Mouse (Mus musculus): ENCODE measurements around the gene Mus81. TPM values are rescaled to one million over a fixed set of nuclear protein-coding genes. Genes with fewer than 3 reads are reported as not detected.

The Mus81 gene
- total and polyA plus RNA-seq, 2 experiments from 2014 or later: 32.6 to 54.8 TPM

DNA sequence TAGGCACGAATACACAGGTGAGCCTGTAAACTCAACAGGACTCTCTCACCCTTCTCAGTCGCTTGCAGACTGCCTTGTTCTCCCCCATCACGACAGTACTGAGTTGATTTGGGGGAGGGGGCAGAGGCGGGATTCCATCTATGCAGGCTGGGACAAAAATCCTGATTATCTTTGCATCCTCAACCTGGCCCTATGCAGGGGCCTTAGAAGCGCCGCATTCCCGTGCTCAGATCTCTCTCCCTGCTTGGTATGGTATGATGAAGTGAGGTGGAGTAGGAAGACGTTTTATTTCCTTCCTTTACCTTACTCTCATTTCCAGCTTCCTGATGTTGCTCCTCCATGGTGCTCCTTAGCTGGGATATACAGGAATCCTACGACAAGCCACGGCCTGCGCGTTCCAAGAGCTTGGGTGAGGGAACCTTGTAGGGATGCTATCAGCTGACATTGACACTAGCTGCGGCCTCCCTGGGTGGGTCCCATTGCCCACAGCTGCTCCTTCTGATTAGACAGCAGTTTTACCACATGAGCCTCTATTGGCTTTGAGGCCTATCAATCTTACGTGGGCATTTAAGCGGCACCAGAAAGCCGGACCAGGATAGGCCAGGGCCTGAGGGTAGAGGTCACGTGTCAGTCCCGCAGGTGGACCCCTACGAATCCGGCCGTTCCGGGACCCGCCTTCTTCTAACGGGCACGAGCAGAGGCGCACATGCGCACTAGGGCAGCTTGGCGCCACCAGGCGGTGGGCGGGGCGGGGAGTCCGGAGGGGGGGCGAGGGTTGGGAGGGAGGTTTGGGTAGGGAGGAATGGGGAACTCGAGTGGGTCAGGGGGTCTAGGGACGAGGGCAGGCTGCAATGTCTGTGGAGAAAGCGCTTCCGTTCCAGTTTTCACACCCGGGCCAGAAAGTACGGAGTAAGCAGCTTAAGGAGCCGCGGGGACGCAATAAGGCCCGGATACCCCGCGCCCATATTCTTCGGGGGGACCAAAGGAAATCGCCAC is 22.1 kb upstream of the Mus81 start, which contains the start of gene Snx32:
Snx32 (minus strand) TSS at position 508 of the 996 bp plus-strand sequence.
- Histone ChIP-seq H3K4me2 (ENCODE audit: low read depth) (peak within 1 kb of the TSS; percentile 81), H3K4me3 (ENCODE audit: low read depth, low read length) (peak within 1 kb of the TSS; percentile 58), H3K9ac (peak within 1 kb of the TSS; percentile 58), H3K4me1 (ENCODE audit: insufficient read depth) (peaks cover 20% of the 10 kb centered on the region), H3K27me3 (ENCODE audit: insufficient read depth, low read length) (no peaks in the 10 kb centered on the region), H3K27ac (ENCODE audit: low read depth, low read length) (peak within 1 kb of the TSS; percentile 79), H3K36me3 (ENCODE audit: insufficient read depth) (no peaks in the 10 kb centered on the region), H3K9me3 (ENCODE audit: low read length) (no peaks in the 10 kb centered on the region)
- peak; percentile 98 for DNase-seq
- TF ChIP-seq CTCF (IDR thresholded peaks at IDR 0.05; ENCODE audit: low read depth): peak; percentile 57
- ATAC-seq: peak; percentile 99
- WGBS: 3% methylated on average over 46 of the region's 47 CpGs

DNA sequence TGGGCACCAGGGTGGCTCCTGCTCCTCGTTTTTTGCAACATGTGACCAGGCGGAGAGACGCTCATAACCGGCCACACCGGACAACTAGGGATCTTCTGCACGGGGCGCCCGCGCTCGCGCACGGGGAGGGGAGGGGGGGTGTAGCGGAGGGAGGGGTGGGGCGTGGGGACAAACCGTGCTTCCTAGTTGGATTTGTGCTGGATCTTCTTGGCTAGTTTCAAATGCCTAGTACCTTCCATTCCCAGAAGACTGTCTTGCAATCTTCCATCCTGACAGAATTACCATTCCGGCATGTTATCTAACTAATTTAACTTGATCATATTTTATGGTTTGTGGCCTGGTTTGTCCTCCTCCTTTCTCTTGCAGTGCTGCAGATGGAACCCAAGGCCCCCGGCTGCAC is 15.5 kb upstream of the Mus81 start, which contains the start of gene 1700020D05Rik:
1700020D05Rik (minus strand) TSS at position 101 of the 400 bp plus-strand sequence.
- H3K27ac ChIP-seq (ENCODE audit: low read depth, low read length): no peak within 1 kb of the TSS
- no peak within 1 kb of the TSS for H3K9ac ChIP-seq
- no peak for TF ChIP-seq CTCF (IDR thresholded peaks at IDR 0.05; ENCODE audit: low read depth)
- 0 out of 2 replicates have a peak, but pooled peaks cover 4% of the 10 kb centered on the region for H3K36me3 ChIP-seq (ENCODE audit: insufficient read depth)
- H3K9me3 ChIP-seq (ENCODE audit: low read length): no peaks in the 10 kb centered on the region
- WGBS: 58% methylated on average over 17 of the region's 17 CpGs
- H3K4me3 ChIP-seq (ENCODE audit: low read depth, low read length): no peak within 1 kb of the TSS
- 0 out of 2 replicates have a peak, but pooled peaks cover under 1% of the 10 kb centered on the region for H3K4me1 ChIP-seq (ENCODE audit: insufficient read depth)
- ATAC-seq (no peak), DNase-seq (no peak)
- no peak within 1 kb of the TSS for H3K4me2 ChIP-seq (ENCODE audit: low read depth)
- H3K27me3 ChIP-seq (ENCODE audit: insufficient read depth, low read length): no peaks in the 10 kb centered on the region

DNA sequence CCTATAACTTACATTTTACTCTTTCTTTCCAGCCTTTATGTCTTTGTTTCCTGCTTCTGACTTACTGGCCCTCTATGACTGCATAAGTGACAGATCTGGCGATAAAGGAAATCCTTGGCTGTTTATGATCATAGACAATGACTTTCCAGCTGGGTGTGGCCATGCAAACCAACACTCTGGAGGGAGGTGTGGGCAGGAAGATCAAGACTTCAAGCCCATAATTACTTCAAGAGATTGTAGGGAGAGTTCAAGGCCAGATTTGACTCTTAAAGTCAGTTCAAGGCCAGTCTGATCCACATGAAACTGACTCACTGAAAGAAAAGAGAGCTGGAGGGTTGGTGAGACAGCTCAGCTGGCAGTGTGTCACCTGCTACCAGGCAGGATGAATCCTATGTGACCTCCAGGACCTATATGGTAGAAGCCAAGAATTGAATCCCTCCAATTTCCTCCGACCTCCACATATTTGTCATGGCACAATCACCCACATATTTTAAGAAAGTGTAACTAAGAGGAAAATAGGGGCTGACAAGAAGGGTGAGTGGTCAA is 12.2 kb upstream of the Mus81 start:
- no peak overlapping the region for H3K4me3 ChIP-seq (ENCODE audit: low read depth, low read length)
- H3K9ac ChIP-seq: no peak overlapping the region
- ATAC-seq (no peak), DNase-seq (no peak)
- no peaks in the 10 kb centered on the region for H3K4me1 ChIP-seq (ENCODE audit: insufficient read depth)
- H3K9me3 ChIP-seq (ENCODE audit: low read length): no peaks in the 10 kb centered on the region
- 91% methylated on average over 2 of the region's 2 CpGs for WGBS
- TF ChIP-seq CTCF (IDR thresholded peaks at IDR 0.05; ENCODE audit: low read depth): no peak
- H3K36me3 ChIP-seq (ENCODE audit: insufficient read depth): peaks cover 36% of the 10 kb centered on the region
- no peaks in the 10 kb centered on the region for H3K27me3 ChIP-seq (ENCODE audit: insufficient read depth, low read length)
- no peak overlapping the region for H3K27ac ChIP-seq (ENCODE audit: low read depth, low read length)
- H3K4me2 ChIP-seq (ENCODE audit: low read depth): no peak overlapping the region

DNA sequence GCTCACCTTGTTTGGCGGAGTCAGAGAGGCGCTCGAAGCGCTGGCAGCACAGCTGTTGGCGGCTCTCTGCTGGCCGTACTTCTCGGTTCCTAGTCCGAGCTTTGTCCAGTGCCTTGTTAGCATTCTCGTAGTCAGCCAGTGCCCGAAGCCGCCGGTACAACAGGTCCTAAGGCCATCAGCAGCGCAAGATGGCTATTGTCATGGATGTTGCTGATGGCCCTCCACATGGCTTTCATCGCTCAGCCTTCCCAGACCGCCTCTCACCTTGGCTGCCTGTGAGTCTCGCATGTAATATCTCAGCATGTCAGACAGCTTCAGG is 7.8 kb upstream of the Mus81 start:
- Histone ChIP-seq H3K9me3 (ENCODE audit: low read length) (no peaks in the 10 kb centered on the region), H3K9ac (no peak overlapping the region), H3K27ac (ENCODE audit: low read depth, low read length) (no peak overlapping the region), H3K4me1 (ENCODE audit: insufficient read depth) (0 out of 2 replicates have a peak, but pooled peaks cover 3% of the 10 kb centered on the region), H3K4me2 (ENCODE audit: low read depth) (no peak overlapping the region), H3K36me3 (ENCODE audit: insufficient read depth) (peaks cover 63% of the 10 kb centered on the region), H3K4me3 (ENCODE audit: low read depth, low read length) (no peak overlapping the region), H3K27me3 (ENCODE audit: insufficient read depth, low read length) (no peaks in the 10 kb centered on the region)
- 89% methylated on average over 16 of the region's 16 CpGs for WGBS
- DNase-seq: no peak
- TF ChIP-seq CTCF (IDR thresholded peaks at IDR 0.05; ENCODE audit: low read depth): no peak
- ATAC-seq: no peak

DNA sequence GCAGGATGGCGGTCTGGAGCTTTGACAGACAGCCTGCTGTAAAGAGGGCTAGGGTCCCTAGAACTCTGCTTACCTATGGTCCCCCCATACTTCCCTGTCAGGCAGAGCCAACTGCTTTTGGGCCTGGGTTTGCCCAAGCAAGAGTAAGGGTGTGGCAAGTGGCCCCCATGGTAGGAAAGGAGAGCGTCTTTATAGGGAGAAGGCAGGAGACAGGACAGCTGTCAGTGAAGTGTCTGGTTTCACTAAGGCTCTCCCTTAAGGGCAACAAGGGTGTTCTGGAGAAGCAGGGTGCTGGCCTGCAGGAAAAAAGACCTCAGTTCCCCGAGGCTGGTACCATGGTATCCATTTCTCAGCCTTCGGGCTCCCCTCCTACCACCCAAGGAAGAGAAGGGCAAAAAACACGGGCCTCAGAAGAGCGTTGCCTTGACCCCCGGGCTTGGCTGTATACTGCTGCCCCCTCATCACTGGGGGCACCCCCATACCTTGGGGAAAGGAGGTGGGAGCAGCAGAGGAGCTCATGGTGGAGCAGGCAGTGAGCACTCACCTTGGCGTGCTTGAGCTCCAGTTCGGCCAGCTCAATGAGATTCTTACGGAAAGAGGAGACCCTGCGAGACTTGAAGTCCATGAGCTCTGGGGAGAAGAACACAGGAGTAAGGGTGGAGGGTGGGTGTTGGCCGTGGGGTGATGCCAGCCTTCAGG is 7.3 kb upstream of the Mus81 start:
- no peak for TF ChIP-seq CTCF (IDR thresholded peaks at IDR 0.05; ENCODE audit: low read depth)
- H3K4me3 ChIP-seq (ENCODE audit: low read depth, low read length): no peak overlapping the region
- no peak overlapping the region for H3K9ac ChIP-seq
- H3K4me2 ChIP-seq (ENCODE audit: low read depth): no peak overlapping the region
- no peak overlapping the region for H3K27ac ChIP-seq (ENCODE audit: low read depth, low read length)
- no peaks in the 10 kb centered on the region for H3K27me3 ChIP-seq (ENCODE audit: insufficient read depth, low read length)
- 82% methylated on average over 12 of the region's 12 CpGs for WGBS
- H3K9me3 ChIP-seq (ENCODE audit: low read length): no peaks in the 10 kb centered on the region
- ATAC-seq (no peak), DNase-seq (no peak)
- 0 out of 2 replicates have a peak, but pooled peaks cover 3% of the 10 kb centered on the region for H3K4me1 ChIP-seq (ENCODE audit: insufficient read depth)
- peaks cover 63% of the 10 kb centered on the region for H3K36me3 ChIP-seq (ENCODE audit: insufficient read depth)

DNA sequence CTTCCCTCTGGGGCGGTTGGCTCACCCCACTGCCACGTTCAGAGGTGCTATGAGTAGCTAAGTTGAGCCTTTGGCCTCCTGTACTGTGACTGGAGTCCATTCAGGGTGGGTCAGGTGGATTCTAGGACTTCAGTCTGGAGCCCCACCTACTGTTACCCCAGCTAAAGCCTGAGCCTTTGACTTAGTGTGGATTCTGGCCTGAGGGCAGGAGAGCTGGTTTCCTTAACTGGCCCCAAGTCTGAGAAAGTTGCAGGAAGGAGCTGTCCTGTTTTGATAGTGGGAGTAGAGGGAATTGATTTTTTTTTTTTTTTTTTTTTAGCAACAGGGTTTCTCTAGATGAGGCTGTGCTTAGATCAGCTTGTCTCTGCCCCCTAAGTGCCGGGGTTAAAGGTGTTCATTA is 6.1 kb upstream of the Mus81 start:
- no peak for DNase-seq
- Histone ChIP-seq H3K9ac (no peak overlapping the region), H3K36me3 (ENCODE audit: insufficient read depth) (peaks cover 63% of the 10 kb centered on the region), H3K27me3 (ENCODE audit: insufficient read depth, low read length) (no peaks in the 10 kb centered on the region), H3K4me2 (ENCODE audit: low read depth) (no peak overlapping the region), H3K9me3 (ENCODE audit: low read length) (no peaks in the 10 kb centered on the region), H3K4me3 (ENCODE audit: low read depth, low read length) (no peak overlapping the region), H3K4me1 (ENCODE audit: insufficient read depth) (0 out of 2 replicates have a peak, but pooled peaks cover 5% of the 10 kb centered on the region), H3K27ac (ENCODE audit: low read depth, low read length) (no peak overlapping the region)
- WGBS: 85% methylated on average over 3 of the region's 3 CpGs
- ATAC-seq: no peak
- no peak for TF ChIP-seq CTCF (IDR thresholded peaks at IDR 0.05; ENCODE audit: low read depth)

Measured in forebrain, postnatal 0 days (tissue).